Mouse (Mus musculus): ENCODE results near the gene Rpusd2. TPM values are rescaled to one million over a fixed set of nuclear protein-coding genes. Genes with fewer than 3 reads are reported as not detected.

The Rpusd2 gene
- polyA plus RNA-seq, 2 experiments = 3.6 to 6.0 TPM

- no peak overlapping the region for H3K9ac ChIP-seq (ENCODE audit: low read depth, low read length, severe bottlenecking)
- DNase-seq (ENCODE audit: low spot score) = no peak
- no peaks in the 10 kb centered on the region for H3K27me3 ChIP-seq (ENCODE audit: control insufficient read depth, insufficient read depth, low read length)
- no peaks in the 10 kb centered on the region; the same call in 1 of the 2 replicates for H3K4me1 ChIP-seq (ENCODE audit: control insufficient read depth, insufficient read depth, low read length)
- no peaks in the 10 kb centered on the region for H3K9me3 ChIP-seq (ENCODE audit: control insufficient read depth, low read length)
- H3K4me3 ChIP-seq (replicated peaks; ENCODE audit: low read length) = no peak overlapping the region
- no peak overlapping the region for H3K27ac ChIP-seq (replicated peaks; ENCODE audit: low read depth, low read length)
- H3K36me3 ChIP-seq (ENCODE audit: control insufficient read depth, insufficient read depth, low read length) = no peaks in the 10 kb centered on the region
- no peak for ATAC-seq (ENCODE audit: low FRiP score, low read depth)
- WGBS = 91% methylated on average over 4 of the region's 4 CpGs
- TF ChIP-seq POLR2A (IDR thresholded peaks at IDR 0.05; ENCODE audit: borderline replicate concordance, extremely low read depth, insufficient read depth, insufficient read length) = no peak
- H3K4me2 ChIP-seq (replicated peaks; ENCODE audit: low read depth, low read length, severe bottlenecking) = no peak overlapping the region
These were observed 15.6 kb downstream of the Rpusd2 start for GRCm38 (mm10) chr2:119050132-119050650.

- H3K27ac ChIP-seq (replicated peaks; ENCODE audit: low read depth, low read length) = no peak overlapping the region
- no peak overlapping the region for H3K4me2 ChIP-seq (replicated peaks; ENCODE audit: low read depth, low read length, severe bottlenecking)
- H3K9me3 ChIP-seq (ENCODE audit: control insufficient read depth, low read length) = no peaks in the 10 kb centered on the region
- ATAC-seq (ENCODE audit: low FRiP score, low read depth) (no peak), DNase-seq (ENCODE audit: low spot score) (no peak)
- no peaks in the 10 kb centered on the region for H3K27me3 ChIP-seq (ENCODE audit: control insufficient read depth, insufficient read depth, low read length)
- WGBS = 97% methylated on average over 2 of the region's 2 CpGs
- H3K9ac ChIP-seq (ENCODE audit: low read depth, low read length, severe bottlenecking) = no peak overlapping the region
- peaks cover 7% of the 10 kb centered on the region for H3K36me3 ChIP-seq (ENCODE audit: control insufficient read depth, insufficient read depth, low read length)
- no peaks in the 10 kb centered on the region for H3K4me1 ChIP-seq (ENCODE audit: control insufficient read depth, insufficient read depth, low read length)
- no peak for TF ChIP-seq POLR2A (IDR thresholded peaks at IDR 0.05; ENCODE audit: borderline replicate concordance, extremely low read depth, insufficient read depth, insufficient read length)
- no peak overlapping the region for H3K4me3 ChIP-seq (replicated peaks; ENCODE audit: low read length)
These were observed 25.5 kb downstream of the Rpusd2 start for GRCm38 (mm10) chr2:119060139-119060538.

DNA sequence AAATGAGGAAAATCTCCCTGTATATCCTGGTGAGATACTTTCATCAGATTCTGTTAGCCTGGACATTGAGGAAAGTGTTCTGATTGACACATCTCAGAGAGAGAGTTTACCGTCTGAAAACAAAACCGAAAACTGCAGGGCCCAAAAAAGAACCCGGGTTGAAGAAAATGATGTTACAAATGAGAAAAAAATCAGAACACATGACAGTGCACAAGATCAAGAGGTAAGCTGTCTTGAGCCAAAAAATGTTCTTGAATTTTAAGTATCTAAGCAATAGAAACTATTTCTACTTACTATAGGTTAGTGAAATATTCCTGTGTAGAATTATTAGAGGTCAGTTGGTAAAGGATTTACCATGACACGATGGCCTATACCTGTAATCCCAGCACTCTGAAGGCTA is 37.8 kb downstream of the Rpusd2 start:
- no peak for DNase-seq (ENCODE audit: low spot score)
- Histone ChIP-seq H3K27ac (replicated peaks; ENCODE audit: low read depth, low read length) (no peak overlapping the region), H3K9ac (ENCODE audit: low read depth, low read length, severe bottlenecking) (no peak overlapping the region), H3K9me3 (ENCODE audit: control insufficient read depth, low read length) (no peaks in the 10 kb centered on the region), H3K4me3 (replicated peaks; ENCODE audit: low read length) (no peak overlapping the region), H3K4me1 (ENCODE audit: control insufficient read depth, insufficient read depth, low read length) (no peaks in the 10 kb centered on the region), H3K27me3 (ENCODE audit: control insufficient read depth, insufficient read depth, low read length) (no peaks in the 10 kb centered on the region), H3K4me2 (replicated peaks; ENCODE audit: low read depth, low read length, severe bottlenecking) (no peak overlapping the region), H3K36me3 (ENCODE audit: control insufficient read depth, insufficient read depth, low read length) (peaks cover 40% of the 10 kb centered on the region)
- TF ChIP-seq POLR2A (IDR thresholded peaks at IDR 0.05; ENCODE audit: borderline replicate concordance, extremely low read depth, insufficient read depth, insufficient read length) = no peak
- no peak for ATAC-seq (ENCODE audit: low FRiP score, low read depth)
- WGBS = 93% methylated on average over 4 of the region's 4 CpGs

GRCm38 (mm10) chr2:119086156-119086555 is 51.6 kb downstream of the Rpusd2 start:
- no peak for TF ChIP-seq POLR2A (IDR thresholded peaks at IDR 0.05; ENCODE audit: borderline replicate concordance, extremely low read depth, insufficient read depth, insufficient read length)
- no peak overlapping the region for H3K9ac ChIP-seq (ENCODE audit: low read depth, low read length, severe bottlenecking)
- no peaks in the 10 kb centered on the region for H3K4me1 ChIP-seq (ENCODE audit: control insufficient read depth, insufficient read depth, low read length)
- H3K36me3 ChIP-seq (ENCODE audit: control insufficient read depth, insufficient read depth, low read length) = peaks cover 31% of the 10 kb centered on the region
- no peak overlapping the region for H3K4me3 ChIP-seq (replicated peaks; ENCODE audit: low read length)
- no peak for ATAC-seq (ENCODE audit: low FRiP score, low read depth)
- 90% methylated on average over 2 of the region's 2 CpGs for WGBS
- DNase-seq (ENCODE audit: low spot score) = no peak
- H3K27ac ChIP-seq (replicated peaks; ENCODE audit: low read depth, low read length) = no peak overlapping the region
- H3K9me3 ChIP-seq (ENCODE audit: control insufficient read depth, low read length) = no peaks in the 10 kb centered on the region
- H3K4me2 ChIP-seq (replicated peaks; ENCODE audit: low read depth, low read length, severe bottlenecking) = no peak overlapping the region
- H3K27me3 ChIP-seq (ENCODE audit: control insufficient read depth, insufficient read depth, low read length) = no peaks in the 10 kb centered on the region

Other genes starting within 250 kb of the Rpusd2 start
- gene Knstrn, start 220.8 kb upstream of the Rpusd2 start, polyA plus RNA-seq (2012; rRNA removed) = 40.1 and 67.0 TPM in 2 replicates
- 81.3 and 89.2 TPM in 2 replicates for gene Knstrn, start 220.8 kb upstream of the Rpusd2 start, polyA plus RNA-seq (2014; fragmentation: Nextera tagmentation; extraction: Ambion mirVana)
- 100 and 112 TPM in 2 replicates for gene Ivd, start 172.8 kb upstream of the Rpusd2 start, polyA plus RNA-seq (2012; rRNA removed)
- gene Ivd, start 172.8 kb upstream of the Rpusd2 start, polyA plus RNA-seq (2014; fragmentation: Nextera tagmentation; extraction: Ambion mirVana) = 58.1 and 72.7 TPM in 2 replicates
- gene Bahd1, start 134.4 kb upstream of the Rpusd2 start, polyA plus RNA-seq (2012; rRNA removed) = 14.1 and 16.5 TPM in 2 replicates
- gene Bahd1, start 134.4 kb upstream of the Rpusd2 start, polyA plus RNA-seq (2014; fragmentation: Nextera tagmentation; extraction: Ambion mirVana) = 1.5 and 1.8 TPM in 2 replicates
- gene Chst14, start 108.3 kb upstream of the Rpusd2 start, polyA plus RNA-seq (2012; rRNA removed) = 59.5 and 73.9 TPM in 2 replicates
- 56.6 and 65.3 TPM in 2 replicates for gene Chst14, start 108.3 kb upstream of the Rpusd2 start, polyA plus RNA-seq (2014; fragmentation: Nextera tagmentation; extraction: Ambion mirVana)
- 13.5 and 14.6 TPM in 2 replicates for gene Ccdc32, start 5.4 kb upstream of the Rpusd2 start, polyA plus RNA-seq (2012; rRNA removed)
- 21.5 and 23.5 TPM in 2 replicates for gene Ccdc32, start 5.4 kb upstream of the Rpusd2 start, polyA plus RNA-seq (2014; fragmentation: Nextera tagmentation; extraction: Ambion mirVana)
- gene Knl1, start 12.3 kb downstream of the Rpusd2 start, polyA plus RNA-seq (2012; rRNA removed) = 3.6 and 5.5 TPM in 2 replicates
- gene Knl1, start 12.3 kb downstream of the Rpusd2 start, polyA plus RNA-seq (2014; fragmentation: Nextera tagmentation; extraction: Ambion mirVana) = 34.5 and 37.1 TPM in 2 replicates
- gene Rad51, start 78.0 kb downstream of the Rpusd2 start, polyA plus RNA-seq (2012; rRNA removed) = 37.6 and 38.6 TPM in 2 replicates
- 41.5 and 44.7 TPM in 2 replicates for gene Rad51, start 78.0 kb downstream of the Rpusd2 start, polyA plus RNA-seq (2014; fragmentation: Nextera tagmentation; extraction: Ambion mirVana)
- 25.4 and 27.4 TPM in 2 replicates for gene Rmdn3, start 122.2 kb downstream of the Rpusd2 start, polyA plus RNA-seq (2012; rRNA removed)
- 38.9 and 40.7 TPM in 2 replicates for gene Rmdn3, start 122.2 kb downstream of the Rpusd2 start, polyA plus RNA-seq (2014; fragmentation: Nextera tagmentation; extraction: Ambion mirVana)
- 5.6 and 6.2 TPM in 2 replicates for gene Gchfr, start 133.0 kb downstream of the Rpusd2 start, polyA plus RNA-seq (2012; rRNA removed)
- 14.8 and 20.9 TPM in 2 replicates for gene Gchfr, start 133.0 kb downstream of the Rpusd2 start, polyA plus RNA-seq (2014; fragmentation: Nextera tagmentation; extraction: Ambion mirVana)
- 0.05 and 0.15 TPM in 2 replicates for gene Gm14137, start 139.7 kb downstream of the Rpusd2 start, polyA plus RNA-seq (2012; rRNA removed)
- gene Gm14137, start 139.7 kb downstream of the Rpusd2 start, polyA plus RNA-seq (2014; fragmentation: Nextera tagmentation; extraction: Ambion mirVana) = 0.57 and 0.69 TPM in 2 replicates
- gene Zfyve19, start 173.8 kb downstream of the Rpusd2 start, polyA plus RNA-seq (2012; rRNA removed) = 88.0 and 97.9 TPM in 2 replicates
- 46.3 and 52.1 TPM in 2 replicates for gene Zfyve19, start 173.8 kb downstream of the Rpusd2 start, polyA plus RNA-seq (2014; fragmentation: Nextera tagmentation; extraction: Ambion mirVana)
- gene Dnajc17, start 174.0 kb downstream of the Rpusd2 start, polyA plus RNA-seq (2012; rRNA removed) = 18.1 and 33.1 TPM in 2 replicates
- gene Dnajc17, start 174.0 kb downstream of the Rpusd2 start, polyA plus RNA-seq (2014; fragmentation: Nextera tagmentation; extraction: Ambion mirVana) = 18.0 and 20.5 TPM in 2 replicates
- gene Ppp1r14d, start 195.1 kb downstream of the Rpusd2 start, polyA plus RNA-seq (2012; rRNA removed) = not detected in 2 replicates
- gene Ppp1r14d, start 195.1 kb downstream of the Rpusd2 start, polyA plus RNA-seq (2014; fragmentation: Nextera tagmentation; extraction: Ambion mirVana) = not detected in 2 replicates
- 9.2 and 11.6 TPM in 2 replicates for gene Spint1, start 202.6 kb downstream of the Rpusd2 start, polyA plus RNA-seq (2012; rRNA removed)
- gene Spint1, start 202.6 kb downstream of the Rpusd2 start, polyA plus RNA-seq (2014; fragmentation: Nextera tagmentation; extraction: Ambion mirVana) = 18.2 and 19.5 TPM in 2 replicates
- 4.5 and 6.8 TPM in 2 replicates for gene Rhov, start 236.5 kb downstream of the Rpusd2 start, polyA plus RNA-seq (2012; rRNA removed)
- gene Rhov, start 236.5 kb downstream of the Rpusd2 start, polyA plus RNA-seq (2014; fragmentation: Nextera tagmentation; extraction: Ambion mirVana) = 14.7 and 15.1 TPM in 2 replicates

Measured in limb, embryonic 14.5 days (tissue).